Mouse (Mus musculus) brain, adult 2 months (tissue): ENCODE measurements around the gene Aldh3b3.
"Not testable (repeated sequence)": the region's sequence is repeated elsewhere in the genome, so short reads cannot be mapped to it uniquely, and the experiment has no call there.

ENCODE experiments used
- DNase-seq: peaks from one replicate; pipeline ENCODE4 v3.0.0; 2011; ENCODE audit warnings: low read depth, low spot score

Aldh3b3 gene

DNA sequence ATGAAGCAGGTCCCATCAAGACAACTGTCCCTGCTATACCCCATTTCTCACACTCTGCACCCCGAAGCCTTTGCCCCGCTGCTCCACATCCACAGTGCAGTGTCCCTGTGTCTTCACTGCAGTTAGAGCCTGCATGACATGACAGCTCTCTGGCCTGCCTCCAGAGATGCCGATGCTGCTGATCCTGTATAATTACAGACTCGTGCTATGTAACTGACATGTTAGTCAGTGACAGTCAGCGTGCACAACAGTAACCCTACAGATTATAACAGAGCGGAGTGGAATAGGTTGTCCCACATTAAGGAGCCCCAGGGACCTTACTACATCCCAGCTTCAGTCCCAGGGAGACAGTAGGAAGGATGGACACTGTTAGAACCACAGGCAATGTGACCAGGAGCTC, 16.2 kb downstream of the Aldh3b3 start:
- not testable (repeated sequence) for DNase-seq

DNA sequence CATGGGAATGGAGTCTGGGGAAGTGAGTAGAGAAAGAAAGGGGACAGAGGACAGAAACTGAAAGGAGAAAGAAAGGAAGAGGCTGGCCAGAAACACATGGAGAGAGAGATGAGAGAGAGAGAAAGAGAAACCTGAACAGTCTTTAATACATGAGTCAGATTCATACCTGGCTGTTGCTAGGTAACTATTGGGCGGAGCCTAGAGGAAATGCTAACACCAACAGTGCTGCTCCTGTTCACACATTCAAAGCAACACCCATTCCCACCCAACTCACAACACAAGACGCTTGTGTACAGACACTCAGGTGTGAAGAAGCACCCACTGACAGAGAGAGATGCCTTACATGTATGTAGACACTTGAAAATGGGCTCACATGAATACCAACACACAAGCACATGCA, 17.4 kb downstream of the Aldh3b3 start:
- DNase-seq, result no peak

DNA sequence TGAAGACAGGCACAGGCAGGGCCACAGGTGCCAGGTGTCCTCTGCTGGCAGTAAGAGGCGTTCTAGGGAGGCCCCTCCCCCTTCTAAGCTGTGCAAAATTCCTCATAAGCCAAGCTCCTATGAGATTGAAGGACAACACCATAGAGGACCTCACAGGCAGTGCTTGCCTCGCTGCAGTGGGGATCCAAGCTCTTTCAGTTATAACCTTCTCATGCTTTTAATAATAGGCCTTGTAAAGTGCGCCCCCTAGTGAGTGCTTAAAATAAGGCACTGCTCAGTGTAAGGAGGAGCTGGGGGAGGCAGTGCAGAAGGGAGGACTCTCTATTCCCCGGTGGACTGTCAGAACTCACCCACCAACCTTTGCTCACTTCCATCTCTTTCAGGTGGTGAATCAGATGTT, 21.9 kb downstream of the Aldh3b3 start:
- DNase-seq, result peak; percentile 92

DNA sequence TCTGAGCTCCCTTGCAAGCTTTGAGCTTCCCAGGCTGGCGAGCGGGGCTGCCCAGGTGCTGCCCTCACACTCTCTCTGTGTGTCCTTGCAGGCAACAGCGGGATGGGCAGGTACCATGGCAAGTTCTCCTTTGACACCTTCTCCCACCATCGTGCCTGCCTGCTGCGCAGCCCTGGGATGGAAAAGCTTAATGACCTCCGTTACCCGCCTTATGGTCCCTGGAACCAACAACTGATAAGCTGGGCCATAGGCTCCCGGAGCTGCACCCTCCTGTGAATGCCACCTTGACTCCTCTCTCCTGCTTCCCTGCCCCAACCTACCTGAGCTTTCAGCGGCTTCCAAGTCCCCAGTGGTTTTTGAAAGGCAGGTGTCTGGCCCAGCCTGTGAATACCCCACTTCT, 22.5 kb downstream of the Aldh3b3 start:
- no peak for DNase-seq

DNA sequence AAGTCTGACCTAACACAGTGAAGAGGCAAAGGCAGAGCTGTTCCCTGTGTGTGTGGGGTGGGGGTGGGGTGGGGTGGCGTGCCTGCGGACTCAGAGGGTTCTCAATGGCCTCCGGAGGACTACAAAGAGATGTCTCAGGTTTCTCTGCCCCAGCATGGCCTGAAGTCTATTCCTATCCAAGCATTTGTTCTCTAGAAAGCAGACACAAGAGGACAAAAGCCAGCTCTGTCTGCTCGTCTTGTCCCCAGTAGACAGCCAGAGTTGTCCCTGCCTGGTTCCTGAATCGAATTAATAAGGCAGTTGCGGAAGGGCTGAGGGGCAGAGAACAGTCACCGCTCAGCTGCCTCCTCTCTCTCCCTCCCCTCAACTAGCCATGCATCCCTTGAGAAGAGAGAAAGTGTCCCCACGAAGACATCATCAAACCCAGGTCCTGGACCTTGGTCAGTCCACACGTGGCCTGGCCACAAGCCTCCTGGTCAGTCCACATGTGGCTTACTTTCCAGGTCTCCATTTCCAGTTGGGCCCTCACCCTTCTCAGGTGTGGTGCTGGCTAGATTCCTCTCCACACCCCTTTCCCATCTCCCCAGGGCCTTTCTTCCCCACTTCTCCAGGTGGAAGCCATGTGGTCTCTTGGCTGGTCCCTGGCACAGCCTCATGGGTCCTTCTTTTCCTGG, 25.2 kb downstream of the Aldh3b3 start:
- DNase-seq, result peak; percentile 82

DNA sequence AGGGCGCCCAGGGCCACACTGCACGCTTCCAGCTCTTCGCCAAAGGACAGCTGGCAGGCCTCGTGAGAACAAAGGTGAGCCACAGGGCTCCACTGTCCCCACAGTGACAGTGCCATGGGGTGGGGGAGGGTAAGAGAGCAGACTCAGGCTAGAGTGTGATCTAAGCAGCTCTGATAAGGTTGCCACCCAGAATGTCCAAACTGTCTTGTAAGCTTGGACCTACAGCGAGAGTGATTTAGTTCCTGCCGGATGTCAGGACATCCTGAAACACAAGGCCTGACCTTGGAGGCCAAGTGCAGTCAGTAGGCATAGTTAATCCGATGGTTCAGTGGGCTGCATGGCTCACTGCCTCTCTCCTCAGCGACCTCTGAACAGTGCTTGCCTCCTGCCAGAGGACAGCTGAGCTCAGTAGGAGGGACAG, 26.8 kb downstream of the Aldh3b3 start:
- DNase-seq, result no peak

DNA sequence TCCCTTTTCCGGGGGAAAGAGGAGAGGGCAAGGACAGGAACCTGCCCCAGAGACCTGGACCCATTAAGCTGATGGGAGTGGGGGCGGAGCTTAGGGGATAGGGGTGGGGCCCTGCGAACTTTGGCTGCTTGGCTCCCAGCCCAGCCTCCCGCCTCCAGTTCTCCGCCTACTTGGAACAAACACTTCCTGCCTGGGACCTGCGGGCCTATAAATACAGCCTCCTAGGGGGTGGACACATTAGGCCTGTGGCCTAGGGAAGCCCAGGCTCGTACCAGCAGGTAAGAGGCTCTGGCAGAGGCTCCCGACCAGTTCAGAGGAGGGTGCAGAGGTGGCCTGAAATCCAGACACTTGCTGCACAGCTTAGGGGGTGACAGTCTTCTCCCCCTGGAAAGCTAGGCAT, 27.9 kb downstream of the Aldh3b3 start, which contains the start of gene Acy3:
Acy3 (plus strand) TSS at position 237 of the 400 bp plus-strand sequence.
- peak; percentile 54 for DNase-seq

DNA sequence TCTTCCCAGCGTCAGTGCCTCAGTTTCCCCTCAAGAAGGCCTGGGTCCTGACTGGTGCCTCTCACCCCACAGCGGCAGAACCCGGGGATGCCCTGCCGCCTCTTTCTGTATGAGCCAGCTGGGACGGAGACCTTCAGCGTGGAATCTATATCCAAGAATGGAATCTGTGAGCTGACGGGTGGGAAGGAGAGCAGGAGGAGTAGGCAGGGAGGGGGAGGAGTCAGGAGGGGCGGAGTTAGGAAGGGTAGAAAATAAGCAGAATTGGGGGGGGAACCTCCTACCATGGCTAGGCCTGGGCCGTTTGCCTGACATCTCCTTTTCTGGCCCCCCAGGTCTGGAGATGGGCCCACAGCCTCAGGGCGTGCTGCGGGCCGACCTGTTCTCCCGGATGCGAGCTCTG, 29.6 kb downstream of the Aldh3b3 start:
- DNase-seq, result no peak

DNA sequence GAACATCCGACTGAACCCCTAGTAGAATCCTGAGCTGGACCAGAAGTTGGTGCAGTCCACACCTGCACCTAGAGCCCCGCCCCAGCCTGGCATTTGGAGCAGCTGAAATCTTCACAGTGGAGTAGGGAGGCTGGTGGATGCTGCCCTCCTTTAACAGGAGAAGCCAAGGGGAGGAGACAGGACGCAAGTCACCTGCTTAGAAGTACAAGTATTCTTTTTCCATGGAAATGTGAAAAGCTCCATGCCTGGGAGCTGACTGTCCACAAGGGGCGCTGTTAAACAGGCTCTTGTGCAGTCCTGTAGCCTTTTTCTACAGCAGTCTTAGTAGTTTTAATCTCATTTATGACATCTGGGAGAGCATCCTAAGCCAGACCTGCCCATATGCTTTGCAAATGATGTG, 30.3 kb downstream of the Aldh3b3 start:
- no peak for DNase-seq

DNA sequence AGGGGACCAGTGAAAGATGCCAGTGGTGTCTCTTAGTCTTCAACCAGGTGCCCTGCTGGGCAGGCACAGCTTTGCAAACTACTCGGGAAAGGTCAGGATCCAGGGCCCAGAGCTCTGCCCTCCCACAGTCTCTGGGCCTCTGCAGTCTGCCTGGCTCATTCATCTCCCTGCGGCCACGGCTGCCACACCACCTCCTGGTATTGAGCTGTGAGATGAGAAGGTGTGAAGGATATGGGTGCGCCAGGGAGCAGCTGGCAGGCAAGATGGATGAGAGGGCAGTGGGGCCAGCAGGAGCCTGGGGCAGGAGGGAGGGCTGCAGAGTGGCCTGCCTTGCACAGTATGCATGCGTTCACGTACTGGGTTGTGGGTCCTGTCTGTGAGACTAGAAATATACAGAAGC, 32.4 kb downstream of the Aldh3b3 start:
- DNase-seq, result no peak

DNA sequence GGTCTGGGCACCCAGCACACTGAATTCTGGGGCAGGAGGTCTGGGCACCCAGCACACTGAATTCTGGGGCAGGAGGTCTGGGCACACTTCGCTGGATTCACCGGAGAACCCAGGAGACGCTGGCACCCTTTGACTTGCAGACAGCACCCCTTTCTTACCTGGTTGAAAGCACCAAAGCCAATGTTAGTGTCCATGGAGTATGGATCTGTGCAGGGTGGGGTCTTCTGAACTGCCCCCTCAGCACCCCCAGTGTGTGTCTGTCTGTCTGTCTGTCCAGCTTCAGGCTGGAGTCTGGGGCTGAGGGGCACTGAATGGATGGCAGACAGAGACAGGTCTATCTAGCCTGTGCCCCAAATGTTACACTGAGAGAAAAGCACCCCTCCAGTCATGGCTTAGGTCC, 33.1 kb downstream of the Aldh3b3 start:
- DNase-seq, result no peak

DNA sequence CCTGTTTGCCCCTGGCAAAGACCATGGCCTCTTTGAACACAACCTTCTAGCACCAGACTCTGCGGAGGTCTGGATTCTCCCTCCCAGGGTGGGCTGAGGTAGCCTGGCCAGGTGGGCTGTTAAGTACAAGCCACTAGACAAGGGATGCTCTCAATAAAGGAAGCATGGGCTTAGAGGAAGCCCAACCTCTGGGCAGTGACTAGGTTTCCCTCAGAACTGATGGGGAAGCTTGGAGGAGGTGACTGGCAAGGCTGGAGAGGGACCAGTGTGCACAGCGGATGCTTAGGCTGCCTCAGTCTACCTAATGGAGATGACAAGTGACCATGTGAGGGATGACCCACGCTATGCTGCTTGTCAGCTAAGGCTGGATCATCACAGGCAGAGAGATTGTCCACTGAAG, 33.5 kb downstream of the Aldh3b3 start:
- DNase-seq, result no peak

DNA sequence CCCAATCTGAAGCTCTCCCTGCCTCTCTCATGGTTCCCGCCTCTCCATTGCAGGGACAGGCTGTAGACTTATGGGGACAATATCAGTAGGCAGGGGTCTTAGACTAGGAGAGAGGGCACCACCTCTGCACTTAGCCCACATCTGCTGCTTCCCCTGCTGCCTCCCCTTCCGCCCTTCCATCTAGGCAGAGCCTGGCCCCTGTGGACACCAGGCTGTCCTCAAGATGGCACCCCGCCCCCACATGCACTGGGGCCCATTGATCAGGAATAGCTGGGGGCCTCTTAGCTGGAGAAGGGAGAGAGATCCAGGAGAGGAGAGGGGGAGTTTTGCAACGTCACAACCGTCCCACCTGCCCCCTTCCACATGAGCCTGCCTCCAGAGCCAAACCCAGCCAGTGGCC, 34.0 kb downstream of the Aldh3b3 start, which contains the start of gene Tbx10:
Tbx10 (plus strand) TSS at position 337 of the 400 bp plus-strand sequence.
- DNase-seq, result no peak

DNA sequence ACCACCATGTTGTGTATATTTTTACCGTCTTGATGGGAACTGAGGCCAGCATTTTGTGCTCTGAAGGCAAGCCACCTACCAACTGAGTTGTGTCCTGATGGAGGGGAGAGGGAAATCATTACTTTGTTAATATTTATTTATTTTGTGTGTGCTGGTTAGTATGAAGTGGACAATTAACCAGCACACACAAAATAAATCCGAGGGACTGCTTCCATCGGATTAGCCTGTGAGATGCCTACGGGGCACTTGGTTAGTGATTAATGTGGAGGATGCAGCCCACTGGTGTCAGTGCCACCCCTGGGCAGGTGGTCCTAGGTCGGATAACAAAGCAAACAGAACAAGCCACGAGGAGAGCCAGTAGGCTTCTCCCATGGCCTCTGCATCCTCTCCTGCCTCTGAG, 36.5 kb downstream of the Aldh3b3 start:
- DNase-seq, result no peak

DNA sequence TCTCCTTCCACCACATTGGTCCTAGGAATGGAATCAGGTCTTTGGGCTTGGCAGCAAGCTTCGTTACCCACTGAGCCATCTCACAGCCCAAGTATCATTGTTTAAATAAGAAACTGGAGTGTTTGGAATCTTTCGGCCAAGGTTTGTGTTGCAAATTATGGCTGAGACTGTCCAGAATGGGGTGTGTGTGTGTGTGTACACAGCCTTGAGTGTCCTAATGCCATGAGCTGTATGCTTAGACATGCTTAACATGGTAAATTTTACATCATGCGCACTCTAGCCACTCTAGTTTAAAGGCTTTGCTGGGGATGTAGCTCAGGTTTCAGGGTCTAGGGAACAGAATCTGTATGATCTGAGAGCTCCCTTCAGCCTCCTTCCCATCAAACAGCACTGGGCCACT, 37.1 kb downstream of the Aldh3b3 start:
- DNase-seq, result no peak

DNA sequence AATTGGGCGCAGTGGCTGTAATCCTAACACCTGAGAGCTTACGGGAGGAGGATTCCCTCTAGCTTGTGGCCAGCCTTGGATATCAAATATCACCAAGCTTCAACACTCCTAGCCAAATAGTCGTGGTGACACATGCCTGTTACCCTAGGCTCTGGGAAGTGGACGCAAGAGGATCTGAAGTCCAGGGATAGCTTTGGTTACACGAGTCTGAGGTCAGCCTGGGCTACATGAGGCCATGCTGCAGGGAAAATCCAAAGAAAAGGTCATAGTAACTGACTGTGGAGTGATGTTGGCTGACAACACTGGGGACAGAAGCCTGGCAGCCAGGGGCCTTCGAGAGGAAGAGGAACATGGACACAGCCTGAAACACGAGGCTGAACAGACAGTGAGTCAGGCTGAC, 37.7 kb downstream of the Aldh3b3 start:
- no peak for DNase-seq

DNA sequence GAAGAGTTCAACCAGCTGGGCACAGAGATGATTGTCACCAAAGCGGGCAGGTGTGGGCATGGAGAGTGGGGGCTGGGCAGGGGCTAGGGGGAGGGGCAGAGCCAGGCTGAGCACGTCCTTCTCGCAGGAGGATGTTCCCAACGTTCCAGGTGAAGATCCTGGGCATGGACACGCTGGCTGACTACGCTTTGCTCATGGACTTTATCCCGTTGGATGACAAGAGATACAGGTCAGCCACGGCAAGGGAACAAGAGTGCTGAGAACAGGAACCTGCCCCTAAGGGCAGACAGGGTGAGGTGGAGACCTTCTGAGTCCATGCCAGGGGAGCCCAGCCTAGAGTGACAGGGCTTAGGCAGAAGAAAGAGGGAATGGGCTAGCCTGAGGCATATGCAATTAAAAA, 38.3 kb downstream of the Aldh3b3 start:
- no peak for DNase-seq

DNA sequence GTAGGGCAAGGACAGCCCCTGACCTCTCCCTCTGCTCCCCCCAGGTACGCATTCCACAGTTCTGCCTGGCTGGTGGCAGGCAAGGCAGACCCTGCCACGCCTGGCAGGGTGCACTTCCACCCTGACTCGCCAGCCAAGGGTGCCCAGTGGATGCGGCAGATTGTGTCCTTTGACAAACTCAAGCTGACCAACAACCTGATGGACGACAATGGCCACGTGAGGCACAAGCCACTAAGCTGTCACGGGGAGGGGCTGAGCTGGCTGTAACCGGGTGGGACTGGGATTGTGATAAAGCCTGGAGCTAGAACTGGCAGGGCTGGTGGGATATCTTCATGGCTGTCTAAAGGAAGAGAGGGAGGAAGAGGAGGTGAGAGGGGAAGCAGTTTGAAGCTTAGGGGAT, 38.8 kb downstream of the Aldh3b3 start:
- DNase-seq, result no peak

DNA sequence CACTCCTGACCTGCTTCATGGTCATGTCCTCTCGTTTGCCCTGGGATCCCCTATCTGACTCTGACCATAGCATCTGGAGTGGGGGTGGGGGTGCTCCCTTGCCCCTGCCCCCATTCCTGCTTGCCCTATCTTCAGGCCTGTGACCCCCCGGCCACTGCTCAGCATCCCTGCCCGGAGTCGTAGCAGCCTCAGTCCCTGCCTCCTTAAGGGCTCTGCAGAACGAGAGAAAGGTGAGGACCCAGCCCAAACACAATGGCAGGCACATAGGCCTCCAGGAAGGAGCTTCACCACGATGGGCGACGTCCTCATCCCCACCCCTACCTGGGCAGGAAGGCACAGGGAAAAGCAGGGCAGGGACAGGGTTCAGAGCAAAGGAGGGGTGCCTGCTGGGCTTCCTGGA, 39.9 kb downstream of the Aldh3b3 start:
- no peak for DNase-seq

DNA sequence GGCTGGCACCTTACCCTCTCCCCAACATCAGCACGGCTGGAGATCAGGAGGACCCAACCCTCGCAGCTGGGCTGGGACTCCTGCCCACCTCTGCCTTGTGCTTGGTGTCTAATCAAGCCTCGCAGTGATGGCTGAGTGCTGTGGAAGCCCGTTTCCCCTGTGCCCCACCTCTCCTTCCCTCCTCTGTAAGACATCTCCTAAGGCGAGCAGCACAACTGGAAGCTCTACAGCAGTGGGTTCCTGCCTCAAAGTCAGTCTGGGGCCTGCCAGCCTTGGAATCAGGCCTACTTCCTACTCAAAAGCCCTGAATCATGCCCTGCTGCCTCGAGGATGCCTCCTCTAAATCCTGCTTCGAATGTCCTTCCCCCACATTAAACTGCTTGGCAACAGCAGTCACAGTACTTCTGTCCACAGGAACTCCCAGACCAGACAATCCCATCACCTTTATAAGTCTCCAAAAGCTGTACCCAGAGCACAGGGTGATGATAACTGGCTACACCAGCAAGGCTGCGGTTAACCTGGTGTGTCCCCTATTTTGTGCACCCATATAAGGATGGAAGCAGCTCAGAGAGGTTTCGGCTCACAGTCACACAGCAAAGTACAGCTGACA, 40.8 kb downstream of the Aldh3b3 start:
- DNase-seq, result peak; percentile 20

DNA sequence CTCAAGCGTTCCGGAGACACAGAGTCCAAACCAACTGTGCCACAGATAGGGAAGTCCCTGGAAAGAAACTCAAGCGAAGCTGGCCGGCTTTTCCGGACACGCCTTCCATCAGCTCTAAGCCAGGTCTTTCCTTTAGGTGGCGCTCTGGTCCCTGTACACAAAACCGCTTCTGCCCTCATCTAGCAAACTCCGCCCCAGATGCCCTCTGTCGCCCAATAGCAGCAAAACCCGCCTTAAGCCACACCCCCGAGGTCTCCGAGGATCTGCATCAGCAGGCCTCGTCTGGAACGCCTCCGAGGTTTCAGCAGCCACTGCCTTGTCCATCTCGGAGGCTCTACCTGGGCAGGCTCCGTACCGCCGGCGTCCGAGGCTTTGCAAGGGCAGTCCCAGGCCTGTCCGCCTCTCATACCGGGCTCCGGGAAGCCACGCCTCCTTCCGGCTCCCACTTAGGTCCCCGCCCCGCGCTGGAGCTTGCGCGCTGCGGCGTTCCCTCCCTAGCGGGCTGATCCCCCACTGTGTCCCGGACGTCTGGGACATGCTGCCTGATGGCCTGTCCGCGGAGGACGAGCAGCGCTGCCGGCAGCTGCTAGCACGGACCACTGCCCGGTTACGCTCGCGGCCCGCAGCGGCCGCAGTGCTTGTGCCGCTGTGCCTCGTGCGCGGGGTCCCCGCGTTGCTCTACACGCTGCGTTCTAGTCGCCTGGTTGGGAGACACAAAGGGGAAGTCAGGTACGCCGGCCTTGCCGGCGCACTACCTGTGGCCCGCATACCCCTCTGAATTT, 41.9 kb downstream of the Aldh3b3 start, which contains the start of the genes Nudt8 and Gm49405:
Nudt8 (plus strand) TSS at position 462 of the 782 bp plus-strand sequence.
Gm49405 (plus strand) TSS at position 508 of the 782 bp plus-strand sequence.
- peak; percentile 99 for DNase-seq

DNA sequence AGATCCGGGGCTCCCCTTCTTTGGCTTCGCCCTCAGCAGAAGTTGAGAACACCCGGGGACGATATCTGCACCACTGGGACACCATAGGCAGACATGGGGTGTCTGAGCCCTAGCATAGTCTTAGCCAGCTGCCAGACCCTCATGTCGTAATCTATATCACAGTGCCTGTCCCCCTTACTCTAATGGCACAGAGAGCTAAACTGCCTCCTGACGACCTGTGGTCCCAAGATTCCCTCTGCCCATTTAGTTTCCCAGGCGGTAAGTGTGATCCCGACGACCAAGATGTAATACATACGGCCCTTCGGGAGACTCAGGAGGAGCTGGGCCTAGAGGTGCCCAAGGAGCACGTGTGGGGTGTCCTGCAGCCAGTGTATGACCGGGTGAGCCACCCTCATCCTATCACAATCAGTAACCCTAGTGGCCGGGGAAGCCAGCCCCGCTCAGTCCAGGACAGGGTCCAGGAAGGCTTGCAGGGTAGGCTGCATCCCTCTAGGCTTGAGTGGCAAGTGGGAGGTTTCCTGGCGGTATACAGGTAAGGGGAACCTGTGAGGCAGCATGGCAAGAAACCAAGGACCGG, 42.6 kb downstream of the Aldh3b3 start:
- DNase-seq, result no peak
